Mouse (Mus musculus): Measurements from ENCODE around the gene Ndufs4. TPM values are rescaled to one million over a fixed set of nuclear protein-coding genes. Genes with fewer than 3 reads are reported as not detected.

Gene Ndufs4
- polyA plus RNA-seq (2014; fragmentation: Illumina TruSeq; extraction: RNeasy Lipid Tissue Mini Kit (QIAGEN cat#74804); ENCODE audit: low read depth, low replicate concordance) = 363 TPM

GRCm38 (mm10) chr13:114388211-114388965, at the start of gene Ndufs4:
Gene Ndufs4 (minus strand): TSS chr13:114388258.

Other genes starting within 250 kb of the Ndufs4 start
- gene Fst, start 70.7 kb upstream of the Ndufs4 start, polyA plus RNA-seq (2014; fragmentation: Illumina TruSeq; extraction: RNeasy Lipid Tissue Mini Kit (QIAGEN cat#74804); ENCODE audit: low read depth, low replicate concordance) = 5.3 TPM